Mouse (Mus musculus) small intestine, adult 2 months (tissue): ENCODE data around the gene Serpinb12.

Experiments
- CTCF ChIP-seq: fragments of 200-500 bp; IDR thresholded peaks from 2 replicates; pipeline ENCODE4 v1.5.1; 2012; ENCODE audit warnings: low read depth, mild to moderate bottlenecking, control low read depth, inconsistent platforms, low read length, moderate library complexity, mixed read lengths; ENCODE audit not compliant: insufficient replicate concordance, insufficient read length; ENCODE audit errors: extremely low read depth
- POLR2A ChIP-seq: fragments of 200-500 bp; IDR thresholded peaks from 2 replicates; pipeline ENCODE4 v1.6.1; 2012; ENCODE audit warnings: low read depth, mild to moderate bottlenecking, control low read depth, inconsistent platforms, low read length, moderate library complexity

- TF ChIP-seq POLR2A (no peak), CTCF (no peak)
These were observed 25.7 kb downstream of the Serpinb12 start for GRCm38 (mm10) chr1:106959981-106960380.
